Mouse (Mus musculus): ENCODE measurements around the gene Ermard. TPM values are rescaled to one million over a fixed set of nuclear protein-coding genes. Genes with fewer than 3 reads are reported as not detected.
"Not testable (repeated sequence)": the region's sequence is repeated elsewhere in the genome, so short reads cannot be mapped to it uniquely, and the experiment has no call there.

Gene Ermard
- polyA plus RNA-seq, 1 experiment = 42.7 TPM

- not testable (repeated sequence) for H3K4me3 ChIP-seq (ENCODE audit: insufficient read depth, low read depth, low read length); DNase-seq; H3K36me3 ChIP-seq (ENCODE audit: control insufficient read depth, insufficient read depth, low read length); H3K4me1 ChIP-seq (ENCODE audit: control insufficient read depth, insufficient read depth, low read length); H3K27ac ChIP-seq (ENCODE audit: insufficient read depth, low read depth, low read length); H3K27me3 ChIP-seq (replicated peaks; ENCODE audit: control insufficient read depth, insufficient read depth, low read length)
- no CpG with 5 or more reads among the region's 48 CpGs for WGBS
Observed at GRCm38 (mm10) chr17:15024502-15025193, 16.4 kb upstream of the Ermard start.

GRCm38 (mm10) chr17:15025513-15025912 is 15.5 kb upstream of the Ermard start:
- not testable (repeated sequence) for H3K27me3 ChIP-seq (replicated peaks; ENCODE audit: control insufficient read depth, insufficient read depth, low read length); H3K27ac ChIP-seq (ENCODE audit: insufficient read depth, low read depth, low read length); H3K4me1 ChIP-seq (ENCODE audit: control insufficient read depth, insufficient read depth, low read length); H3K36me3 ChIP-seq (ENCODE audit: control insufficient read depth, insufficient read depth, low read length); DNase-seq; H3K4me3 ChIP-seq (ENCODE audit: insufficient read depth, low read depth, low read length)
- WGBS = no CpG with 5 or more reads among the region's 6 CpGs

- not testable (repeated sequence) for H3K4me3 ChIP-seq (ENCODE audit: insufficient read depth, low read depth, low read length); H3K27me3 ChIP-seq (replicated peaks; ENCODE audit: control insufficient read depth, insufficient read depth, low read length); H3K27ac ChIP-seq (ENCODE audit: insufficient read depth, low read depth, low read length); H3K36me3 ChIP-seq (ENCODE audit: control insufficient read depth, insufficient read depth, low read length); DNase-seq; H3K4me1 ChIP-seq (ENCODE audit: control insufficient read depth, insufficient read depth, low read length)
- no CpG with 5 or more reads among the region's 4 CpGs for WGBS
Observed at GRCm38 (mm10) chr17:15031414-15031813, 9.6 kb upstream of the Ermard start.

DNA sequence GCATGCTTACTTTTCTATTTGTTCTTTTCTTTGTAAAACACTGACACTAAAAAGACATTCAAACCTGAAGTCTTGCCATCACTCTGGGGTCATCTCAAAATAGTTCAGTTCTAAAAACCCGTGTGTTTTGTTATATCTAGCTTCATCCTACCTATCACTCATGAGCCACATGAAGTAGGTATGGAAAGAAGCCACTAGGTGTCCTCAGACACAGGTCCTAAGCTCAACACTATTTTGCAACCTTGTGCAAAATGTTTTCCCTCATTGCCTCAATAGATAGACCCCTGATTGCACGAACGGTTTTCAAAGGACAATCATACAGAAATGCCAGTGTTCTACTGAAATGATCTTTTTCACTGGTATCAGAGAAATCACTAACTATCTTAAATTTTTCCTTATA is 553 bp upstream of the Ermard start:
- not testable (repeated sequence) for H3K4me1 ChIP-seq (ENCODE audit: control insufficient read depth, insufficient read depth, low read length); H3K27me3 ChIP-seq (replicated peaks; ENCODE audit: control insufficient read depth, insufficient read depth, low read length); H3K4me3 ChIP-seq (ENCODE audit: insufficient read depth, low read depth, low read length); DNase-seq; H3K27ac ChIP-seq (ENCODE audit: insufficient read depth, low read depth, low read length); H3K36me3 ChIP-seq (ENCODE audit: control insufficient read depth, insufficient read depth, low read length)
- no CpG with 5 or more reads among the region's 3 CpGs for WGBS

GRCm38 (mm10) chr17:15050338-15050737 is 9.3 kb downstream of the Ermard start:
- not testable (repeated sequence) for H3K36me3 ChIP-seq (ENCODE audit: control insufficient read depth, insufficient read depth, low read length); H3K27me3 ChIP-seq (replicated peaks; ENCODE audit: control insufficient read depth, insufficient read depth, low read length); H3K4me3 ChIP-seq (ENCODE audit: insufficient read depth, low read depth, low read length); H3K27ac ChIP-seq (ENCODE audit: insufficient read depth, low read depth, low read length); DNase-seq; H3K4me1 ChIP-seq (ENCODE audit: control insufficient read depth, insufficient read depth, low read length)
- no CpG with 5 or more reads among the region's 1 CpGs for WGBS

DNA sequence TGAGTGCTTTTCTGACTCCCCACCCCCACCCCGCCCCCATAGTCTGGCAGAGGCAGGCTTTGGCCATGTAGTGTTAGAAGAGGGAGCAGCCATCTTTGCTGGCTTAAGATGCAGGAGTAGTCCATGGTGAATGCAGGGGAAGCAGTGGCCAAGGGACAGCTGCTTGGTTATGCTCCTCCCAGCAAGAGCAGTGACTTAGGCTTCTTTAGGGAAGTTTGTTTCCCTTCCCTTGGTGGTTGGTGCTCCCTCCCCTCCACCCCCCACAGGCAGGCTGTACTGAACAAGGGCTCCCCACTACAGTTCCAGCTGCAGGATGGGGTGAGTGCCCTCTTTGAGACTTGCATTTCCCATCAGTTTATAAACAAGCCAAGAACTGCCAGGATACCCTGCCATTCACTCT is 11.8 kb downstream of the Ermard start:
- not testable (repeated sequence) for H3K4me1 ChIP-seq (ENCODE audit: control insufficient read depth, insufficient read depth, low read length); H3K4me3 ChIP-seq (ENCODE audit: insufficient read depth, low read depth, low read length)
- 89% methylated on average over 1 of the region's 1 CpGs for WGBS

DNA sequence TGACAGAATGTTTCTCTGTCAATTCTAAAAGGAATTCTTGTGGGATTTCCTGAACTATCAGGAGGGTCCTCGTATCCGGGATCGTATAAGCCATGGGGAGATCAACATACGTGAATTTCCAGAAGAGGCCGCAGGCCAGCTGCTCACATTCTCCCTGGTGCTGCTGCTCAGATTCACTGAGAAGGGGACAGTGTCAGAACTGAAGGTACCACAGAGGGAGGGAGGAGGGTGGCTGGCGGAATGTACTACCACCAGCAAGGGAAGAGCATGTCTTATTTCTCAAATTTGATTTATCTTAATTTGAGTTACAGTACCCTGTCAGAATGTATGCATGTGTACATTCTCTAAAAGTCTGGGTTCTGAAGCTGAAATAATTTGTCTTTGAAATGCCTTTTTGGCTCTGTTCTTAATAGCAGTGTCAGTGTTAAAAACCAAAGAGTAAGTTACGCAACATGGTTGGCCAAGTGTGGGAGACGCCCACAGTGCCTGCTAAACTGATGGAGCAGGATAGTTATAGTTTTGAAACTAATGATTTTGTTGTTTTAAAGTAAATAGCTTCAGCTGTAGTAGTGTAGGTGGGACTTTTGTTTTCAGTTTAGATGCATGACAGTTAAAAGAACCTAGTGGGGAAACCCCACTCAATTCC is 12.3 kb downstream of the Ermard start:
- not testable (repeated sequence) for H3K4me1 ChIP-seq (ENCODE audit: control insufficient read depth, insufficient read depth, low read length); H3K27ac ChIP-seq (ENCODE audit: insufficient read depth, low read depth, low read length); H3K36me3 ChIP-seq (ENCODE audit: control insufficient read depth, insufficient read depth, low read length); DNase-seq; H3K27me3 ChIP-seq (replicated peaks; ENCODE audit: control insufficient read depth, insufficient read depth, low read length); H3K4me3 ChIP-seq (ENCODE audit: insufficient read depth, low read depth, low read length)
- 96% methylated on average over 6 of the region's 8 CpGs for WGBS

More for the DNA sequence above, 11.8 kb downstream of the Ermard start:
- not testable (repeated sequence) for DNase-seq; H3K27me3 ChIP-seq (replicated peaks; ENCODE audit: control insufficient read depth, insufficient read depth, low read length); H3K36me3 ChIP-seq (ENCODE audit: control insufficient read depth, insufficient read depth, low read length); H3K27ac ChIP-seq (ENCODE audit: insufficient read depth, low read depth, low read length)

GRCm38 (mm10) chr17:15053829-15054200 is 12.8 kb downstream of the Ermard start:
- not testable (repeated sequence) for DNase-seq; H3K36me3 ChIP-seq (ENCODE audit: control insufficient read depth, insufficient read depth, low read length); H3K4me3 ChIP-seq (ENCODE audit: insufficient read depth, low read depth, low read length); H3K4me1 ChIP-seq (ENCODE audit: control insufficient read depth, insufficient read depth, low read length); H3K27me3 ChIP-seq (replicated peaks; ENCODE audit: control insufficient read depth, insufficient read depth, low read length); H3K27ac ChIP-seq (ENCODE audit: insufficient read depth, low read depth, low read length)
- 85% methylated on average over 13 of the region's 13 CpGs for WGBS

Measured in kidney, adult 2 months (tissue).